Mouse (Mus musculus): ENCODE results near the gene Twf2.

GRCm38 (mm10) chr9:106195693-106196092 lies 7.2 kb upstream of the Twf2 start:
- TF ChIP-seq CTCF (IDR thresholded peaks at IDR 0.05; ENCODE audit: low read depth, low read length) (no peak), POLR2A (IDR thresholded peaks at IDR 0.05; ENCODE audit: borderline replicate concordance, low read depth, low read length) (no peak)
